Mouse (Mus musculus): ENCODE results near the gene Tcirg1. TPM values are rescaled to one million over a fixed set of nuclear protein-coding genes. Genes with fewer than 3 reads are reported as not detected.

Tcirg1 gene
- polyA plus RNA-seq, 1 experiment from 2014 or later = 10.7 TPM

GRCm38 (mm10) chr19:3855091-3855490 is 51.8 kb downstream of the Tcirg1 start:
- H3K27me3 ChIP-seq (ENCODE audit: control insufficient read depth, insufficient read depth, low read length) = no peaks in the 10 kb centered on the region
- no peaks in the 10 kb centered on the region for H3K36me3 ChIP-seq (ENCODE audit: control insufficient read depth, insufficient read depth, low read length)
- H3K9me3 ChIP-seq (ENCODE audit: control insufficient read depth, low read length) = no peaks in the 10 kb centered on the region
- H3K4me2 ChIP-seq (replicated peaks; ENCODE audit: low read depth, low read length) = no peak overlapping the region
- no peak overlapping the region for H3K4me3 ChIP-seq (ENCODE audit: low read depth, low read length)
- no peak for ATAC-seq (ENCODE audit: low FRiP score)
- H3K4me1 ChIP-seq (replicated peaks; ENCODE audit: control insufficient read depth, insufficient read depth, low read length) = peaks cover 4% of the 10 kb centered on the region; the same call in 1 of the 2 replicates
- no peak for DNase-seq (ENCODE audit: low spot score)
- 70% methylated on average over 6 of the region's 6 CpGs for WGBS
- no peak overlapping the region for H3K27ac ChIP-seq (ENCODE audit: low read depth, low read length)
- no peak overlapping the region for H3K9ac ChIP-seq (ENCODE audit: low read depth, low read length)

DNA sequence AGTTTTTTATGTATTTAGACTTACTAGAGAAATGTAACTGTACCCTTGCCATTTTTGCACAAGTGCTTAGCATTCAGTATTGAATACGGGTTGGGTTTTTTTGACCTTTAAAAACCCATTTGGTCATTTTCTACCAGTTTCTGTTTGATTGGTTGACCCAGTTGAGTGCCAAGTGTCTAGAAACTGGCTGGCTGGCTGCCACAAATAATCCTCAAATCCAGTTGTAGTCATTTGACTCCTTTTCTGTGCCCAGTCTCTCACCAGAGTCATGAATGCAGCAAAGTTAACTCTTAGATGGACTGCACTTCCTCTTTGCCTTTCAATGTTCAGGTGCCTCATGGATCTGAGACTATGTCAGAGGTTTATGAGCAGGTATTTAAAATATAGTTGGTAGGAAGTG is 53.0 kb downstream of the Tcirg1 start:
- ATAC-seq (ENCODE audit: low FRiP score) (no peak), DNase-seq (ENCODE audit: low spot score) (no peak)
- Histone ChIP-seq H3K4me2 (replicated peaks; ENCODE audit: low read depth, low read length) (no peak overlapping the region), H3K9me3 (ENCODE audit: control insufficient read depth, low read length) (no peaks in the 10 kb centered on the region), H3K4me3 (ENCODE audit: low read depth, low read length) (no peak overlapping the region), H3K4me1 (replicated peaks; ENCODE audit: control insufficient read depth, insufficient read depth, low read length) (peaks cover 4% of the 10 kb centered on the region; the same call in 1 of the 2 replicates), H3K9ac (ENCODE audit: low read depth, low read length) (no peak overlapping the region), H3K27me3 (ENCODE audit: control insufficient read depth, insufficient read depth, low read length) (no peaks in the 10 kb centered on the region), H3K36me3 (ENCODE audit: control insufficient read depth, insufficient read depth, low read length) (no peaks in the 10 kb centered on the region), H3K27ac (ENCODE audit: low read depth, low read length) (no peak overlapping the region)
- WGBS = 91% methylated on average over 1 of the region's 1 CpGs

- no peak for DNase-seq (ENCODE audit: low spot score)
- Histone ChIP-seq H3K9ac (ENCODE audit: low read depth, low read length) (no peak overlapping the region), H3K4me1 (replicated peaks; ENCODE audit: control insufficient read depth, insufficient read depth, low read length) (peaks cover 4% of the 10 kb centered on the region; the same call in 1 of the 2 replicates), H3K27ac (ENCODE audit: low read depth, low read length) (no peak overlapping the region), H3K4me3 (ENCODE audit: low read depth, low read length) (no peak overlapping the region; the same call in 1 of the 2 replicates), H3K36me3 (ENCODE audit: control insufficient read depth, insufficient read depth, low read length) (no peaks in the 10 kb centered on the region), H3K9me3 (ENCODE audit: control insufficient read depth, low read length) (no peaks in the 10 kb centered on the region), H3K27me3 (ENCODE audit: control insufficient read depth, insufficient read depth, low read length) (no peaks in the 10 kb centered on the region), H3K4me2 (replicated peaks; ENCODE audit: low read depth, low read length) (peak overlapping the region; percentile 85)
- WGBS = 91% methylated on average over 10 of the region's 10 CpGs
- ATAC-seq (ENCODE audit: low FRiP score) = no peak
Observed at GRCm38 (mm10) chr19:3853121-3853520, 53.8 kb downstream of the Tcirg1 start.

DNA sequence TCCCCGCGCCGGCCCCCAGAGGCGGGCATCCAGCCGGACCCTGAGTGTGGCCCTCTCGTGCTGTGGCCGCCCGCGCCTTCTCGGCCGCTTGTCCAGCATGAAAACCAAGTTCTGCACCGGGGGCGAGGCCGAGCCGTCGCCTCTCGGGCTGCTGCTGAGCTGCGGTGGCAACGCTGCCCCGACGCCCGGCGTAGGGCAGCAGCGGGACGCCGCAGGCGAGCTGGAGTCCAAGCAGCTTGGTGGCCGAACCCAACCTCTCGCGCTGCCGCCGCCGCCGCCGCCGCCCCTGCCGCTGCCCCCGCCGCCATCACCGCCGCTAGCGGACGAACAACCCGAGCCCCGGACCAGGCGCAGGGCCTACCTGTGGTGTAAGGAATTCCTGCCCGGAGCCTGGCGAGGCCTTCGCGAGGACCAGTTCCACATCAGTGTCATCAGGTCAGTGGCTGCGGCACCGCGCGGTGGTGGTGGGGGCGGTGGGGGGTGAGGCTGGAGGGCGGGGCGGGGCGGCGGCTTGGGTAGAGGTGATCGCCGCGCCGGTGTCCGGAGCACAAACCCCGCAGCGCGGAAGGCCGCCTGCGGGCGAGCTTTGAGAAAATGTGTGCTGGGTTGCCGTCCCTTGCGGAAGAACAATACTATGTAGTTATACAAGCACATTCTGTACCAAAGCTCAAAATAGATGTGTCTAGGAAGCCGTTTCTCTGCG is 54.8 kb downstream of the Tcirg1 start:
- H3K4me2 ChIP-seq (replicated peaks; ENCODE audit: low read depth, low read length) = peak overlapping the region; percentile 85
- under 1% methylated on average over 65 of the region's 74 CpGs for WGBS
- H3K36me3 ChIP-seq (ENCODE audit: control insufficient read depth, insufficient read depth, low read length) = no peaks in the 10 kb centered on the region
- no peaks in the 10 kb centered on the region for H3K27me3 ChIP-seq (ENCODE audit: control insufficient read depth, insufficient read depth, low read length)
- DNase-seq (ENCODE audit: low spot score) (no peak), ATAC-seq (ENCODE audit: low FRiP score) (peak; percentile 16)
- no peaks in the 10 kb centered on the region for H3K9me3 ChIP-seq (ENCODE audit: control insufficient read depth, low read length)
- peak overlapping the region; percentile 89 for H3K9ac ChIP-seq (ENCODE audit: low read depth, low read length)
- H3K4me1 ChIP-seq (replicated peaks; ENCODE audit: control insufficient read depth, insufficient read depth, low read length) = peaks cover 4% of the 10 kb centered on the region; the same call in 1 of the 2 replicates
- H3K4me3 ChIP-seq (ENCODE audit: low read depth, low read length) = peak overlapping the region; percentile 87
- peak overlapping the region; percentile 97 for H3K27ac ChIP-seq (ENCODE audit: low read depth, low read length)

- H3K27ac ChIP-seq (ENCODE audit: low read depth, low read length) = peak within 1 kb of the TSS; percentile 97
- H3K4me1 ChIP-seq (replicated peaks; ENCODE audit: control insufficient read depth, insufficient read depth, low read length) = peaks cover 4% of the 10 kb centered on the region; the same call in 1 of the 2 replicates
- peak; percentile 98 for ATAC-seq (ENCODE audit: low FRiP score)
- no peaks in the 10 kb centered on the region for H3K9me3 ChIP-seq (ENCODE audit: control insufficient read depth, low read length)
- DNase-seq (ENCODE audit: low spot score) = peak; percentile 97
- peak within 1 kb of the TSS; percentile 85 for H3K4me2 ChIP-seq (replicated peaks; ENCODE audit: low read depth, low read length)
- H3K4me3 ChIP-seq (ENCODE audit: low read depth, low read length) = peak within 1 kb of the TSS; percentile 87
- peak within 1 kb of the TSS; percentile 89 for H3K9ac ChIP-seq (ENCODE audit: low read depth, low read length)
- under 1% methylated on average over 37 of the region's 54 CpGs for WGBS
- no peaks in the 10 kb centered on the region for H3K36me3 ChIP-seq (ENCODE audit: control insufficient read depth, insufficient read depth, low read length)
- no peaks in the 10 kb centered on the region for H3K27me3 ChIP-seq (ENCODE audit: control insufficient read depth, insufficient read depth, low read length)
Observed at GRCm38 (mm10) chr19:3851502-3851962, 55.4 kb downstream of the Tcirg1 start, which contains the start of gene Chka. Chka (plus strand) TSS chr19:3851773.

DNA sequence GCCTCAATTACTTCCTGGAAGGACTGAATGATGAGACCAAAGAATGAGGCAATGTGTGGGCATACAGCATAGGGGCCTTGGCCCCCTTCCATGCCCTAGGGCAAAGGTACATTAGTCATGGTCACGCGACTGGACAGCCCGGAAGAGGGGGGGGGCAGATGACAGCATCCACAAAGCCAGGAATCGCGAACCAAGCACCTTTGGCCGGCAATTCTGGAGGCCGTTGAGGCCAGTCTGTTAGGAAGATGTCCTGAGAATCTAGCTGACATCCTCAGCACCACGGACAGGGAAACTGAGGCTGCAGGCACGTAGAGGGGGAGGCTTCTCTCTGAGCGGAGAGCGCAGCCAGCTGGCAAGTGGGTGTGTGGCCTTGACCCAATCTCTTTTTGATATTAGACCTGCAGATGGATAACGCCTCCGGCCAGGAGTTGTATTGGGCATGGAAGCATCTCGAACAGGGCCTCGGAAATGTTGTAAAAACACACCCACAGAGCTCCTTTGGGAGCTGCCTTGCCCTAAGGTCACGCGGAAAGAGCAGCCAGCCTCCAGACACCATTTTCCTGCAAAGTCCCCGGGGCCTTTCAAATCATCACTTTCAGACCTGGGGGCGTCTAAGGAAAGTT is 56.0 kb downstream of the Tcirg1 start:
- no peaks in the 10 kb centered on the region for H3K9me3 ChIP-seq (ENCODE audit: control insufficient read depth, low read length)
- ATAC-seq (ENCODE audit: low FRiP score) (peak; percentile 18; the same call in 1 of the 2 replicates), DNase-seq (ENCODE audit: low spot score) (peak; percentile 47)

DNA sequence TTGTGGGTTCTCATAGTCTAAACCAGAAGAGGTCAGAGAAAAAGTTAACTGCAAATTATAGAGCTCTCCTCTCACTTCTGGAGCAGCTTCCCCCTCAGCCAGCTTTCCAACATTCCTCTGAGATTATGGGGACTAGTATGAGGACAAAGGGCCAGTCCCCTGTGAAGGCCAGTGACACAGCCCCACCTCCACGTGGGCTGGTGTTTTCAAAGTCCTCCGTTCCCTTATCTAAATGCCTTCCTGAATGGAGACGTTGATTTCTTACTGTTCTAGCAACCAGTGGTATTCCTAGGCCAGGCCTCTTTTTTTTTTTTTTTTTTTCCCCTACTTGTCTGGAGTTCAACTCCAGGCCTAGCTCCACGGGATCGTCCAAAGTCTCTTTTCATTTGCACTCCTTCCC is 56.9 kb downstream of the Tcirg1 start:
- no peaks in the 10 kb centered on the region for H3K27me3 ChIP-seq (ENCODE audit: control insufficient read depth, insufficient read depth, low read length)
- no peaks in the 10 kb centered on the region for H3K9me3 ChIP-seq (ENCODE audit: control insufficient read depth, low read length)
- no peak overlapping the region for H3K4me3 ChIP-seq (ENCODE audit: low read depth, low read length)
- no peak for DNase-seq (ENCODE audit: low spot score)
- WGBS = 49% methylated on average over 5 of the region's 5 CpGs
- ATAC-seq (ENCODE audit: low FRiP score) = no peak
- peaks cover 2% of the 10 kb centered on the region; the same call in 1 of the 2 replicates for H3K4me1 ChIP-seq (replicated peaks; ENCODE audit: control insufficient read depth, insufficient read depth, low read length)
- H3K36me3 ChIP-seq (ENCODE audit: control insufficient read depth, insufficient read depth, low read length) = no peaks in the 10 kb centered on the region
- H3K4me2 ChIP-seq (replicated peaks; ENCODE audit: low read depth, low read length) = no peak overlapping the region
- H3K27ac ChIP-seq (ENCODE audit: low read depth, low read length) = no peak overlapping the region
- H3K9ac ChIP-seq (ENCODE audit: low read depth, low read length) = no peak overlapping the region

More for the DNA sequence above, 56.0 kb downstream of the Tcirg1 start:
- Histone ChIP-seq H3K4me2 (replicated peaks; ENCODE audit: low read depth, low read length) (peak overlapping the region; percentile 85), H3K27ac (ENCODE audit: low read depth, low read length) (peak overlapping the region; percentile 97; the same call in 1 of the 2 replicates), H3K4me1 (replicated peaks; ENCODE audit: control insufficient read depth, insufficient read depth, low read length) (peaks cover 4% of the 10 kb centered on the region; the same call in 1 of the 2 replicates), H3K27me3 (ENCODE audit: control insufficient read depth, insufficient read depth, low read length) (no peaks in the 10 kb centered on the region), H3K36me3 (ENCODE audit: control insufficient read depth, insufficient read depth, low read length) (no peaks in the 10 kb centered on the region), H3K4me3 (ENCODE audit: low read depth, low read length) (peak overlapping the region; percentile 87), H3K9ac (ENCODE audit: low read depth, low read length) (peak overlapping the region; percentile 31)
- WGBS = 7% methylated on average over 19 of the region's 19 CpGs

DNA sequence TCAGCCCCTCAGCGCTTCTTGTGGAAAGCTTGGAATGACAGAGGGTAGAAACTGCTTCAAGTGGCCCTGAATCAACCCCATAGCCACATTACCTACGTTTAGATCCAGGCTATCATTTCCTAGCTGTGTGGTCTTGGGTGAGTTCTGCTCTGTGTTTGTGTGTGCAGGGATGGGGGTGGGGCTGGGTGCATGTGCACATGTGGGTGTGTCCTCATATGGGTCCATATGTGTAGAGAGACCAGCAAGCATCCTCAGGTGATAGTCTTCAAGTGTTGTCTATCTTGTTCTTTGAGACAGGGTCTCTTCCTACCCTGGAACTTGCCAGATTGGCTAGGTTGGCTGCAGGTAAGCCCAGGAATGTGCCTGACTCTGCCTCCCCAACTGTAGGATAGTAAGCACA is 57.7 kb downstream of the Tcirg1 start:
- Histone ChIP-seq H3K36me3 (ENCODE audit: control insufficient read depth, insufficient read depth, low read length) (no peaks in the 10 kb centered on the region), H3K9ac (ENCODE audit: low read depth, low read length) (no peak overlapping the region), H3K4me1 (replicated peaks; ENCODE audit: control insufficient read depth, insufficient read depth, low read length) (peaks cover 2% of the 10 kb centered on the region; the same call in 1 of the 2 replicates), H3K27ac (ENCODE audit: low read depth, low read length) (no peak overlapping the region), H3K9me3 (ENCODE audit: control insufficient read depth, low read length) (no peaks in the 10 kb centered on the region), H3K4me2 (replicated peaks; ENCODE audit: low read depth, low read length) (no peak overlapping the region), H3K27me3 (ENCODE audit: control insufficient read depth, insufficient read depth, low read length) (no peaks in the 10 kb centered on the region), H3K4me3 (ENCODE audit: low read depth, low read length) (no peak overlapping the region)
- ATAC-seq (ENCODE audit: low FRiP score) = no peak
- WGBS = 89% methylated on average over 2 of the region's 2 CpGs
- DNase-seq (ENCODE audit: low spot score) = no peak

Measured in hindbrain, embryonic 11.5 days (tissue).